Mouse (Mus musculus) kidney, adult 2 months (tissue): ENCODE measurements at regions not wholly inside any gene's neighbourhood (a gene's known extent, or its start where the extent isn't known, plus 50 kb on each side); places are given as distances from the start of the nearest gene placed in this dataset.

Source experiments
- CTCF ChIP-seq: fragments of 200-500 bp; conservative IDR thresholded peaks from 2 replicates; pipeline ENCODE4 v1.5.1; 2011; ENCODE audit warnings: low read depth, mild to moderate bottlenecking, control low read depth, low read length, moderate library complexity, mixed read lengths; ENCODE audit not compliant: insufficient read depth, insufficient read length
- POLR2A ChIP-seq: fragments of 200-500 bp; IDR thresholded peaks from one replicate; pipeline ENCODE4 v1.6.1; 2011; ENCODE audit warnings: low read depth, low read length, control low read depth

DNA sequence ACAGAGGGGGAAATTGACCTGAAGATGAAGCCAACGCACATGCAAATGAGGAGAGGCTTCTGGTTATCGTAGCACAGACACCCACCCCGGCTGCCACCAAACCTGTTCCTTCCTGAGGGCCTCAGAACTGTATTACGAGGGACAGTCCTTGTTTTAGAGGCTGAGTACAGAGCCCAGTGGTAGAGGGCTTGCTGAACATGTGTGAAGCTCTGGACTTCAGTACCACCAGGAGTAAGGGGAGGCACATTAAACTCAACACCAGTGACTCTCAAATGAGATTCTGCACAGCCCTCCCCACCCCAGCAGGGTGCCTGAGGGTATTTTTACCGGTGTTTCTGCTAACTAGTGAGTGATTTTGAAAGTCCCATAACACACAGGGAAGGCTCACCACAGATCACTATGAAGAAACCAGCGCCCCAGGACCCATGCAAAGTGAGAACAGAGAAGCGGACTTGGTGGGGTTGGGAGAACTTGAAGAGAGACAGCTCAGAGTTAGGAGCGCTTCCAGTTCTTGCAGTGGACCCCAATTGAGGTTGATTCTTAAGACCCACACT lies 116.9 kb downstream of the 2410131K14Rik start:
- no peak for TF ChIP-seq CTCF
- TF ChIP-seq POLR2A, result no peak
